Mouse (Mus musculus): ENCODE measurements around the gene Churc1. TPM values are rescaled to one million over a fixed set of nuclear protein-coding genes. Genes with fewer than 3 reads are reported as not detected.
A peak's percentile ranks its signal among the peaks of the same experiment; 100 is the strongest.

The Churc1 gene
- polyA plus RNA-seq, 1 experiment from 2014 or later = 228 TPM

GRCm38 (mm10) chr12:76820615-76821014 lies 55.3 kb downstream of the Churc1 start:
- Histone ChIP-seq H3K36me3 (ENCODE audit: control insufficient read depth, insufficient read depth, low read length) (no peaks in the 10 kb centered on the region), H3K4me1 (ENCODE audit: control insufficient read depth in 2 of 2, insufficient read depth in 2 of 2, low read length in 2 of 2) (peaks cover 5 to 6% of the 10 kb centered on the region in 2 experiments; a peak in 2 of 4 replicates), H3K9me3 (ENCODE audit: control insufficient read depth, low read length) (no peaks in the 10 kb centered on the region), H3K4me2 (ENCODE audit: low read length) (no peak overlapping the region), H3K27me3 (ENCODE audit: control insufficient read depth, insufficient read depth, low read length) (peaks cover 45% of the 10 kb centered on the region), H3K4me3 (ENCODE audit: control insufficient read depth in 1 of 2, insufficient read depth in 1 of 2, low read depth in 1 of 2, low read length in 2 of 2) (no peak overlapping the region), H3K27ac (replicated peaks in 1 of 2; ENCODE audit: control insufficient read depth in 1 of 2, insufficient read depth in 1 of 2, low read depth in 2 of 2, low read length in 2 of 2) (no peak overlapping the region), H3K9ac (ENCODE audit: low read length) (no peak overlapping the region)
- no peak for ATAC-seq (ENCODE audit: insufficient number of reproducible peaks, insufficient read depth, low FRiP score, low read depth)
- WGBS = 49% methylated on average over 4 of the region's 4 CpGs

DNA sequence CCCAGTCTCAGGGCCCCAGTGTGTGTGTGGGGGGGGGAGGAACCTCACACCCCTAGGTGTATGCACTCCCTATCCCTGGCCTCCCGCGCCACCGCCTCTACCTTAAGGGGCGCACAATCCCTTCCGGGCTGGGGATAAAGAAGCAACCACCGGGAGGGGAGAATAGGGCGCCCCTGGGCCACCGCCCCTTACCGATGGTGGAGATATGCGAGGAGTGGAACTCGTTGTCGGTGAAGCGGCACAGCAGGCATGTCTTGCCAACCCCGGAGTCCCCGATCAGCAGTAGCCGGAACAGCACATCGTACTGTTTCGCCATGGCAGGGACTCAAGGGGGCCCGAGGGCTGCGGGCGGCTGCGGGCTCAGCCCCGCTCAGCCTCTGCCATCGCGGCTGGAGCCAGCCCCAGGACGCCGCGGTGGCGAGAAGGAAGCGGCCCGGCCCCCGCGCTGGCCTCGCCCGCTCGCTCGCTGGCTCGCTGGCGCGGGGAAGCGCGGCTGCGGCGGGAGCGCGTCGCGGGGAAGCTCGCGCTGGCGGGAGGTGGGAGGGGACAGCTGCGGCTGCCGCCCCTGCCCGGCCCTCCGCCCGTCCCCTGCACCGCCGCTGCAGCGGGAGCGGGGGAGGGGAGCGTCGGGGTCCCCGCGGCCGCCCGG lies 56.8 kb downstream of the Churc1 start:
- Histone ChIP-seq H3K36me3 (ENCODE audit: control insufficient read depth, insufficient read depth, low read length) (no peaks in the 10 kb centered on the region), H3K4me1 (ENCODE audit: control insufficient read depth in 2 of 2, insufficient read depth in 2 of 2, low read length in 2 of 2) (peaks cover 5 to 6% of the 10 kb centered on the region in 2 experiments; a peak in 2 of 4 replicates), H3K4me2 (ENCODE audit: low read length) (peak overlapping the region; percentile 99), H3K27ac (replicated peaks in 1 of 2; ENCODE audit: control insufficient read depth in 1 of 2, insufficient read depth in 1 of 2, low read depth in 2 of 2, low read length in 2 of 2) (no peak overlapping the region), H3K9ac (ENCODE audit: low read length) (peak overlapping the region; percentile 81), H3K4me3 (ENCODE audit: control insufficient read depth in 1 of 2, insufficient read depth in 1 of 2, low read depth in 1 of 2, low read length in 2 of 2) (peak overlapping the region; percentile 73 to 76), H3K27me3 (ENCODE audit: control insufficient read depth, insufficient read depth, low read length) (peaks cover 48% of the 10 kb centered on the region), H3K9me3 (ENCODE audit: control insufficient read depth, low read length) (no peaks in the 10 kb centered on the region)
- ATAC-seq (ENCODE audit: insufficient number of reproducible peaks, insufficient read depth, low FRiP score, low read depth) = peak; percentile 29; the same call in 1 of the 2 replicates
- under 1% methylated on average over 61 of the region's 66 CpGs for WGBS

GRCm38 (mm10) chr12:76822651-76823041 lies 57.3 kb downstream of the Churc1 start, which contains the start of gene Rab15:
Gene Rab15, minus strand, starts transcription at chr12:76822908.
- Histone ChIP-seq H3K4me3 (ENCODE audit: control insufficient read depth in 1 of 2, insufficient read depth in 1 of 2, low read depth in 1 of 2, low read length in 2 of 2) (peak within 1 kb of the TSS; percentile 73 to 76), H3K4me2 (ENCODE audit: low read length) (peak within 1 kb of the TSS; percentile 99), H3K4me1 (ENCODE audit: control insufficient read depth in 2 of 2, insufficient read depth in 2 of 2, low read length in 2 of 2) (peaks cover 5 to 6% of the 10 kb centered on the region in 2 experiments; a peak in 2 of 4 replicates), H3K27me3 (ENCODE audit: control insufficient read depth, insufficient read depth, low read length) (peaks cover 48% of the 10 kb centered on the region), H3K9ac (ENCODE audit: low read length) (peak within 1 kb of the TSS; percentile 81), H3K36me3 (ENCODE audit: control insufficient read depth, insufficient read depth, low read length) (no peaks in the 10 kb centered on the region), H3K27ac (replicated peaks in 1 of 2; ENCODE audit: control insufficient read depth in 1 of 2, insufficient read depth in 1 of 2, low read depth in 2 of 2, low read length in 2 of 2) (no peak within 1 kb of the TSS), H3K9me3 (ENCODE audit: control insufficient read depth, low read length) (no peaks in the 10 kb centered on the region)
- ATAC-seq (ENCODE audit: insufficient number of reproducible peaks, insufficient read depth, low FRiP score, low read depth) = no peak
- 2% methylated on average over 17 of the region's 17 CpGs for WGBS

DNA sequence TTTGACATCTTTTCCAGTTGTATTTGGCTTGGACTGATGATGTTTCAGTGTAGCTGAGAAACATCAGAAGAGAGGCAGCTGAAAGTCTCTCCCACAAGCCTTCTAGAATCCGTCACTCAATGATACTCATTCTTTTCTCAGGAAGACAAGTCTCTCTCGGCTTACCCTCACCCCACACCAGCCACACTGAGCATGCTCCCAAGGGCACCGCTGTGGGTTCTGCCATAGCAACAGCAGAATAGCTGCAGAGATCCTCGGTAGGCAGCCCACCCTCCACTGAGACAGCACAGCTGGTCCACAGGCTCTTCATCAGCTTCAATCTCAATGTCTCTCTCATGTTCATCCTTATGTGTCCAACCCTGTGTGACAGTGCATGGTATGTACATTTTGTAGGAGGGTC lies 59.9 kb downstream of the Churc1 start:
- Histone ChIP-seq H3K4me1 (ENCODE audit: control insufficient read depth in 2 of 2, insufficient read depth in 2 of 2, low read length in 2 of 2) (peaks cover 5 to 6% of the 10 kb centered on the region in 2 experiments; a peak in 2 of 4 replicates), H3K9ac (ENCODE audit: low read length) (no peak overlapping the region), H3K4me3 (ENCODE audit: control insufficient read depth in 1 of 2, insufficient read depth in 1 of 2, low read depth in 1 of 2, low read length in 2 of 2) (no peak overlapping the region), H3K9me3 (ENCODE audit: control insufficient read depth, low read length) (no peaks in the 10 kb centered on the region), H3K36me3 (ENCODE audit: control insufficient read depth, insufficient read depth, low read length) (no peaks in the 10 kb centered on the region), H3K27ac (replicated peaks in 1 of 2; ENCODE audit: control insufficient read depth in 1 of 2, insufficient read depth in 1 of 2, low read depth in 2 of 2, low read length in 2 of 2) (no peak overlapping the region), H3K27me3 (ENCODE audit: control insufficient read depth, insufficient read depth, low read length) (peaks cover 46% of the 10 kb centered on the region), H3K4me2 (ENCODE audit: low read length) (no peak overlapping the region)
- WGBS = 58% methylated on average over 4 of the region's 4 CpGs
- ATAC-seq (ENCODE audit: insufficient number of reproducible peaks, insufficient read depth, low FRiP score, low read depth) = no peak

GRCm38 (mm10) chr12:76832704-76833103 lies 67.4 kb downstream of the Churc1 start:
- WGBS = 11% methylated on average over 3 of the region's 3 CpGs
- Histone ChIP-seq H3K9ac (ENCODE audit: low read length) (no peak overlapping the region), H3K27ac (replicated peaks in 1 of 2; ENCODE audit: control insufficient read depth in 1 of 2, insufficient read depth in 1 of 2, low read depth in 2 of 2, low read length in 2 of 2) (no peak overlapping the region), H3K9me3 (ENCODE audit: control insufficient read depth, low read length) (no peaks in the 10 kb centered on the region), H3K27me3 (ENCODE audit: control insufficient read depth, insufficient read depth, low read length) (no peaks in the 10 kb centered on the region), H3K4me3 (ENCODE audit: control insufficient read depth in 1 of 2, insufficient read depth in 1 of 2, low read depth in 1 of 2, low read length in 2 of 2) (no peak overlapping the region), H3K4me2 (ENCODE audit: low read length) (no peak overlapping the region), H3K4me1 (ENCODE audit: control insufficient read depth in 2 of 2, insufficient read depth in 2 of 2, low read length in 2 of 2) (no peaks in the 10 kb centered on the region), H3K36me3 (ENCODE audit: control insufficient read depth, insufficient read depth, low read length) (no peaks in the 10 kb centered on the region)
- no peak for ATAC-seq (ENCODE audit: insufficient number of reproducible peaks, insufficient read depth, low FRiP score, low read depth)

Other genes starting within 250 kb of the Churc1 start
- gene Plekhg3, start 234.6 kb upstream of the Churc1 start, polyA plus RNA-seq (2014; fragmentation: Nextera tagmentation; extraction: Ambion mirVana) = 5.9 and 7.5 TPM in 2 replicates
- gene Sptb, start 55.0 kb upstream of the Churc1 start, polyA plus RNA-seq (2014; fragmentation: Nextera tagmentation; extraction: Ambion mirVana) = 7.4 and 8.0 TPM in 2 replicates
- 24.5 and 27.4 TPM in 2 replicates for gene Fntb, start 51 bp downstream of the Churc1 start, polyA plus RNA-seq (2014; fragmentation: Nextera tagmentation; extraction: Ambion mirVana)
- gene Gpx2, start 30.0 kb downstream of the Churc1 start, polyA plus RNA-seq (2014; fragmentation: Nextera tagmentation; extraction: Ambion mirVana) = not detected in 2 replicates
- gene Rab15, start 57.4 kb downstream of the Churc1 start, polyA plus RNA-seq (2014; fragmentation: Nextera tagmentation; extraction: Ambion mirVana) = 1.8 and 2.0 TPM in 2 replicates
- 10.9 and 21.7 TPM in 2 replicates for gene Max, start 196.7 kb downstream of the Churc1 start, polyA plus RNA-seq (2014; fragmentation: Nextera tagmentation; extraction: Ambion mirVana)

Data from heart, embryonic 14.5 days (tissue).